Mouse (Mus musculus) layer of hippocampus, adult 8-10 months (tissue): Measurements from ENCODE around the gene Lrrc8c. TPM values are rescaled to one million over a fixed set of nuclear protein-coding genes. Genes with fewer than 3 reads are reported as not detected.
"Not testable (repeated sequence)": the region's sequence is repeated elsewhere in the genome, so short reads cannot be mapped to it uniquely, and the experiment has no call there.

Source experiments
- DNase-seq, 2 experiments: peaks; one replicate each; pipeline ENCODE4 v3.0.0; 2022; ENCODE audit warnings: low spot score in 2 of 2
- total RNA-seq, 4 experiments: library from RNA; stranded (reverse); gene quantifications; 2 replicates each; pipeline ENCODE4 v1.2.4; 2022

Lrrc8c gene
- total RNA-seq, 4 experiments from 2014 or later: 27.1 to 31.0 (median 29.0) TPM

- no peak for DNase-seq
Observed at GRCm38 (mm10) chr5:105635576-105635975, 116.4 kb downstream of the Lrrc8c start.

- no peak for DNase-seq
Observed at GRCm38 (mm10) chr5:105636484-105637191, 117.5 kb downstream of the Lrrc8c start.

GRCm38 (mm10) chr5:105638266-105638665 lies 119.1 kb downstream of the Lrrc8c start:
- DNase-seq: not testable (repeated sequence)

GRCm38 (mm10) chr5:105638916-105639315 lies 119.7 kb downstream of the Lrrc8c start:
- DNase-seq: no peak

- DNase-seq: no peak
Observed at GRCm38 (mm10) chr5:105639363-105639762, 120.2 kb downstream of the Lrrc8c start.

- DNase-seq: no peak
Observed at GRCm38 (mm10) chr5:105642517-105642916, 123.3 kb downstream of the Lrrc8c start.

GRCm38 (mm10) chr5:105643276-105643675 lies 124.1 kb downstream of the Lrrc8c start:
- DNase-seq: no peak

GRCm38 (mm10) chr5:105644195-105644594 lies 125.0 kb downstream of the Lrrc8c start:
- DNase-seq: no peak

- no peak for DNase-seq
Observed at GRCm38 (mm10) chr5:105647094-105647493, 127.9 kb downstream of the Lrrc8c start.

- DNase-seq: peak in 1 of 2 experiments; percentile 9
Observed at GRCm38 (mm10) chr5:105648648-105649287, 129.6 kb downstream of the Lrrc8c start.

GRCm38 (mm10) chr5:105649514-105650001 lies 130.4 kb downstream of the Lrrc8c start:
- no peak for DNase-seq

- DNase-seq: no peak
Observed at GRCm38 (mm10) chr5:105650728-105651479, 131.7 kb downstream of the Lrrc8c start.

- DNase-seq: no peak
Observed at GRCm38 (mm10) chr5:105651561-105651991, 132.4 kb downstream of the Lrrc8c start.

- DNase-seq: peak; percentile 72 to 91
Observed at GRCm38 (mm10) chr5:105654237-105655063, 135.3 kb downstream of the Lrrc8c start.

GRCm38 (mm10) chr5:105655100-105655734 lies 136.0 kb downstream of the Lrrc8c start:
- DNase-seq: no peak

GRCm38 (mm10) chr5:105661894-105662293 lies 142.7 kb downstream of the Lrrc8c start:
- no peak for DNase-seq
